Mouse (Mus musculus): Measurements from ENCODE around the gene BC049730. TPM values are rescaled to one million over a fixed set of nuclear protein-coding genes. Genes with fewer than 3 reads are reported as not detected.
"Not testable (repeated sequence)": the region's sequence is repeated elsewhere in the genome, so short reads cannot be mapped to it uniquely, and the experiment has no call there.

Gene BC049730
- polyA plus RNA-seq, 1 experiment from 2014 or later = not detected

DNA sequence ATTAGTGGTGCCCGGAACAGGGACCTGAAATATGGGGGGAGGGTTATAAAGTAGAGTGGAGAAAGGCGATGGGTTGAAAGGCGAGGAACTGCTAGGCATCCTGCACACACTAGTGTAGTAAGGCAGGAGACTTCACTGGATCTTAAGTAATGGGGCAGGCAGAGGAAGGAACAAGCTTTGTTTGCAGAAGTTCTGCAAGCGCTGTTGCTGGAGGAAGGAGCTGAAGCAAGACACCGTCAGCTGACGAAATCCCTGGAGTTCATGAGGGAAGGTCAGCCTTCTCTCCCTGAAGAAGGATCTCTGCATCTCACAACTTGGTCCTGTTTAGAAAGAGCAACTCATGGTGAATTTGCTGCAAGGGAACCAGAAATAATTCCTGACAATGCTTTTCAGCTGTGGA, 6.0 kb downstream of the BC049730 start:
- DNase-seq (ENCODE audit: low spot score) = no peak
- 59% methylated on average over 6 of the region's 6 CpGs for WGBS
- H3K4me2 ChIP-seq (replicated peaks; ENCODE audit: low read depth) = no peak overlapping the region
- no peaks in the 10 kb centered on the region for H3K36me3 ChIP-seq (ENCODE audit: control insufficient read depth, insufficient read depth, low read length)
- ATAC-seq (ENCODE audit: low FRiP score, low TSS enrichment) = no peak
- TF ChIP-seq EP300 (optimal IDR thresholded peaks at IDR 0.05) (no peak), CTCF (IDR thresholded peaks at IDR 0.05; ENCODE audit: low read depth) (no peak)
- H3K9ac ChIP-seq (ENCODE audit: low read length) = no peak overlapping the region
- no peaks in the 10 kb centered on the region for H3K9me3 ChIP-seq (ENCODE audit: control insufficient read depth, low read length)
- H3K27ac ChIP-seq (replicated peaks) = no peak overlapping the region
- H3K27me3 ChIP-seq (ENCODE audit: control insufficient read depth, insufficient read depth, low read length) = no peaks in the 10 kb centered on the region
- H3K4me1 ChIP-seq (replicated peaks; ENCODE audit: control insufficient read depth, insufficient read depth) = no peaks in the 10 kb centered on the region
- H3K4me3 ChIP-seq (ENCODE audit: low read depth, low read length) = no peak overlapping the region

DNA sequence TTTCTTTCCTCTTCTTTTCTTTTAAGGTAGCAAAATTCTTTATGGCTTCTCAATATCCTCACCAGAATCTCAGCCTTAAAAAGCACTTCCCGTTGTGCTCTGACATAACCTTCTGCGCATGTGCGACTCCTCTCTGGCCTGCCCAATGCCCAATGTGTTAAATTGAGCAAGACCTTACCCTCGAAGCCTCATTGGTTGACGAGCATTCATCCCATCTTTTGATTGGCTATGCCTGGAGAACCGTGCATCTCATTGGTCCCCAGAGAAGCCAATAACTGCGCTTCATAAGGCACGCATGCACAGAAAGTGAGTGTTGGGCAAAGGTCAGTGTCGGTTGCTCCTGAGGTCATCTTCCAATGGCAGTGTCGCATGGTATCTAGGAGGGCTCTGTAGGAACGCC, 17.8 kb downstream of the BC049730 start, which contains the start of gene Gm4763:
TSS of gene Gm4763 (minus strand) at position 101 of the 400 bp plus-strand sequence.
- H3K9me3 ChIP-seq (ENCODE audit: control insufficient read depth, low read length); ATAC-seq (ENCODE audit: low FRiP score, low TSS enrichment); H3K4me2 ChIP-seq (replicated peaks; ENCODE audit: low read depth); H3K27me3 ChIP-seq (ENCODE audit: control insufficient read depth, insufficient read depth, low read length); H3K27ac ChIP-seq (replicated peaks); H3K4me1 ChIP-seq (replicated peaks; ENCODE audit: control insufficient read depth, insufficient read depth); H3K36me3 ChIP-seq (ENCODE audit: control insufficient read depth, insufficient read depth, low read length); H3K4me3 ChIP-seq (ENCODE audit: low read depth, low read length); DNase-seq (ENCODE audit: low spot score); H3K9ac ChIP-seq (ENCODE audit: low read length): not testable (repeated sequence)
- WGBS = 92% methylated on average over 11 of the region's 11 CpGs

DNA sequence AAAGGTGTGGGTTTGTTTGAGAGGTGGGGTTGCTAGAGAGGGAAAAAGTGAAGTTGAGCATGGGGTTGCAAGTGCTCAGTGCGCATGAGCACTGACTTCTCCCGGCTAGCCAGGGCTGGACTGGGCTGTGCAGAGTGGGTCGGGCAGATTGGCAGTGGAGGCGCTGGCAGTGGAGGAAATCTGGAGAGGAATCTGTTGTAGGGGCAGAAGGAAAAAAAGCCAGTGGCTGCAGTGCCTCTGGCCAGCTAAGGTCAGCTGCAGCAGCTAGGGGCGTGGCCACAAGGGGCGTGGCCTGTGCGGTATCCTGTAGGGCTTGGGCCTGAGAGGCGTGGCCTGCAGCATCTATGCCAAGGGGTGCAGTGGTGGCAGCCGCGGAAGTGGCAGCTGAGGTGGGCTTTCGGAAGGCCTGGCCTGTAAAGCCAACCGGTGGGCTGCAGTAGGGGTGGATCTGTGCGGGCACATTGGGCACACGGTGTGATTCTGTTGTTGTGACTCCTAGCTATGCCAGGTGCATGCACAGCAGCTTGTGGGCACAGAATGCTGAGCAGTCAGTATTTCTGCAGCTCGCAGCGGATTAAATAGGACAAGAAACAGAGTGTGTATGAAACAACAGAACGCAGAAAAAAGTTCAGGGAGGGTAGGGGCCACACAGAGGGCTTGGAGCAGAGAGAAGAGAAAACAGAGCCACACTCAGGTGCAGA, 27.1 kb downstream of the BC049730 start:
- Histone ChIP-seq H3K9ac (ENCODE audit: low read length) (no peak overlapping the region), H3K36me3 (ENCODE audit: control insufficient read depth, insufficient read depth, low read length) (no peaks in the 10 kb centered on the region), H3K4me2 (replicated peaks; ENCODE audit: low read depth) (no peak overlapping the region), H3K27me3 (ENCODE audit: control insufficient read depth, insufficient read depth, low read length) (no peaks in the 10 kb centered on the region), H3K4me1 (replicated peaks; ENCODE audit: control insufficient read depth, insufficient read depth) (no peaks in the 10 kb centered on the region), H3K4me3 (ENCODE audit: low read depth, low read length) (no peak overlapping the region), H3K27ac (replicated peaks) (no peak overlapping the region), H3K9me3 (ENCODE audit: control insufficient read depth, low read length) (no peaks in the 10 kb centered on the region; the same call in 1 of the 2 replicates)
- DNase-seq (ENCODE audit: low spot score) (peak; percentile 72), ATAC-seq (ENCODE audit: low FRiP score, low TSS enrichment) (peak; percentile 77)
- WGBS = 14% methylated on average over 17 of the region's 17 CpGs
- TF ChIP-seq CTCF (IDR thresholded peaks at IDR 0.05; ENCODE audit: low read depth) = no peak

DNA sequence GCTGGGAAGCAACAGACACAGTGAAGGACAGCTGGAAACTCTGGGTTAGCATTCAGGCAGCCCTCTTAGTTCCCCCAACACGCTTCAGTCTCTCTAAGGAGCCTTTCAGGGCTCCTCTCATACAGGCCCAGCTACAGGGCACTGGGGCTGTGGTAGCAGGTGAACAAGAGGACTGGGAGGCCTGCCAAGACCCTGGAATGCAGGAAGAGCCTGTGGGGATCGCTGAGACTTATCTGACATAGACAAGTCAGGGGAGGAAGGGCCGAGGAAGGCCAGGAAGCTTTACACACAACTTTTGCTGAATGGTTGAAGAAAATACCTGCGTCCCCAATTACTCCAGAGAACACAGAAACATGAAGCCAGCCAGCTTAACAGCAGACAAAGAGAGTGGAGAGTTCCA, 41.7 kb downstream of the BC049730 start:
- no peak overlapping the region for H3K4me3 ChIP-seq (ENCODE audit: low read depth, low read length)
- no peak overlapping the region for H3K27ac ChIP-seq (replicated peaks)
- DNase-seq (ENCODE audit: low spot score) (no peak), ATAC-seq (ENCODE audit: low FRiP score, low TSS enrichment) (no peak)
- WGBS = 32% methylated on average over 4 of the region's 4 CpGs
- no peak overlapping the region for H3K9ac ChIP-seq (ENCODE audit: low read length)
- no peak for TF ChIP-seq CTCF (IDR thresholded peaks at IDR 0.05; ENCODE audit: low read depth)
- no peak for TF ChIP-seq EP300 (optimal IDR thresholded peaks at IDR 0.05)
- H3K36me3 ChIP-seq (ENCODE audit: control insufficient read depth, insufficient read depth, low read length) = no peaks in the 10 kb centered on the region
- H3K4me2 ChIP-seq (replicated peaks; ENCODE audit: low read depth) = no peak overlapping the region
- no peaks in the 10 kb centered on the region for H3K4me1 ChIP-seq (replicated peaks; ENCODE audit: control insufficient read depth, insufficient read depth)
- H3K9me3 ChIP-seq (ENCODE audit: control insufficient read depth, low read length) = no peaks in the 10 kb centered on the region
- no peaks in the 10 kb centered on the region for H3K27me3 ChIP-seq (ENCODE audit: control insufficient read depth, insufficient read depth, low read length)

DNA sequence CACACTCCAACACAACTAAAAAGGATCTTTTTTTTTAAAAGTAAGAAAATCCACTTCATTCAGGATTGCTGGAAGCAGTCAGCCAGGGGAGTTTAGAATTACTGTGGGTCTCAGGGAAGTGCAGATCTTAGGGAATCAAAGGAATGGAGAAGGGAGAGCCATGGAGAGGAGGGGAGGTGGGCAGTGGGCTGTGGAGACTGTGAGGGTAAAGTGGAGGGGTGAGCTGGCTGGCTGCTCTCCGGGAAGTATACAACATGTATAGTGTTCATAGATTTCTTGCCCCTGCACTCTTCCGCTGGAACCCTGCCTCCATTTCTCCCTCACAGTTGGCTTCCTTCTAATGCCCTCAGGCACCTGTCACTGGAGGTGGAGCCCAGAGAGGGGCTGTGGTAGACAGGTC, 42.6 kb downstream of the BC049730 start:
- no peak overlapping the region for H3K4me3 ChIP-seq (ENCODE audit: low read depth, low read length)
- H3K36me3 ChIP-seq (ENCODE audit: control insufficient read depth, insufficient read depth, low read length) = no peaks in the 10 kb centered on the region
- ATAC-seq (ENCODE audit: low FRiP score, low TSS enrichment) = no peak
- 86% methylated on average over 2 of the region's 2 CpGs for WGBS
- no peak overlapping the region for H3K27ac ChIP-seq (replicated peaks)
- no peaks in the 10 kb centered on the region for H3K27me3 ChIP-seq (ENCODE audit: control insufficient read depth, insufficient read depth, low read length)
- TF ChIP-seq EP300 (optimal IDR thresholded peaks at IDR 0.05) (no peak), CTCF (IDR thresholded peaks at IDR 0.05; ENCODE audit: low read depth) (no peak)
- no peak overlapping the region for H3K4me2 ChIP-seq (replicated peaks; ENCODE audit: low read depth)
- no peaks in the 10 kb centered on the region for H3K9me3 ChIP-seq (ENCODE audit: control insufficient read depth, low read length)
- H3K4me1 ChIP-seq (replicated peaks; ENCODE audit: control insufficient read depth, insufficient read depth) = no peaks in the 10 kb centered on the region
- H3K9ac ChIP-seq (ENCODE audit: low read length) = no peak overlapping the region
- no peak for DNase-seq (ENCODE audit: low spot score)

DNA sequence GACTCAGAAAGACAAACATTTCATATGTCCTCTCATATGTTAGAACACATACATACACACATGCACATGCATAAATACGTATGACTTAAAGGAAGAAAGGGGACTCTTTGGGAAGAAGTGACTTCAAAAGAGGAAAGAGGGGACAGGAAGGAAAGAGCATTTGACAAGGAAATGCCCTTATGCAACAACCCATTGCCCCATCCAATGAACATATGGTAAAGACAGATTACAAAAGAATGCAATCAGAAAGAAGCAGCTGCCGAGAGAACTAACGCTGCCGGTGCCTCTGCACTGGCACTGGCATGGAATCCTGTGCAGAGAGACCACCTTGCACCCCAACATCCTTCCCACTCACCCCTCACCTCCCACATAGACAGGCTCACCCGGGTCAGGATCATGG, 44.4 kb downstream of the BC049730 start:
- H3K4me3 ChIP-seq (ENCODE audit: low read depth, low read length) = no peak overlapping the region
- H3K27me3 ChIP-seq (ENCODE audit: control insufficient read depth, insufficient read depth, low read length) = no peaks in the 10 kb centered on the region
- ATAC-seq (ENCODE audit: low FRiP score, low TSS enrichment) = no peak
- TF ChIP-seq CTCF (IDR thresholded peaks at IDR 0.05; ENCODE audit: low read depth) (no peak), EP300 (optimal IDR thresholded peaks at IDR 0.05) (no peak)
- DNase-seq (ENCODE audit: low spot score) = no peak
- H3K9me3 ChIP-seq (ENCODE audit: control insufficient read depth, low read length) = no peaks in the 10 kb centered on the region
- H3K9ac ChIP-seq (ENCODE audit: low read length) = no peak overlapping the region
- no peak overlapping the region for H3K27ac ChIP-seq (replicated peaks)
- no peak overlapping the region for H3K4me2 ChIP-seq (replicated peaks; ENCODE audit: low read depth)
- H3K4me1 ChIP-seq (replicated peaks; ENCODE audit: control insufficient read depth, insufficient read depth) = no peaks in the 10 kb centered on the region
- H3K36me3 ChIP-seq (ENCODE audit: control insufficient read depth, insufficient read depth, low read length) = no peaks in the 10 kb centered on the region
- 69% methylated on average over 5 of the region's 5 CpGs for WGBS
